9 mouse cellular contexts compared by ENCODE assay signal in the genomic region with DNA sequence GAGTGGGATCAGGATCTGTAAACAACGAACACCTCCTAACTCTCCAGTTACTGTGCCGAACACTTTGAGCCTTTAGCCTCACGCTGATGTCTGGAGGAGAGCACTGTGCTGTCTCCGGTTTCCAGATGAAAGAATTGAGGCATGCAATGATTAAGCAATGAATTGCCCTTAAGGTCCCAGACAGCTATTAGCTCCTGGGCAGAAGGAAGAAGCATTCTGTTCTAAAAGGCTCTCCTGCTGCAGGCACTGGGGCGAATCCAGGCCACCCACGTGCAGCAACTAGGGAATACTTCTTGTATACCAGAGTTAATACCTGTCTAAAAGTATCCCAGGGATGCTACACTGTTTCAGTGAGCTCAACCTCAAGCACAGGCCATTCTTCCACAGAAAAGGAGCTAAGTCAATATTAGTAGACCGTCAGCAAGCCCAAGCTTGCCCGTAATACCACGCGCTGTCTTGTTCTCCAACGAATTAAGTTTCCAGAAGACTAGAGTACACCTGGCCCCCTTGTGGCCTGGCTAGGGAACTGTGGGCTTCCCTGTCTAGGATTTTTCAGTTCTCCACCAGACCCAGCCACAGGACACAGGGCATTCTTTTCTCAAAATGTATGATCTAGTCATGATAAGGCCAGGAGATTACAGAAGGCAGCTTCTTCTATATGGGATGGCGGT. TPM values are rescaled to one million over a fixed set of nuclear protein-coding genes. Genes with fewer than 3 reads are reported as not detected.
DNase-seq lines count a peak whose midpoint lies in the region; ATAC-seq lines count a peak whose summit lies in the region.
"Had no signal": no experiment of that assay in that cellular context is flagged by ENCODE, and none has a peak within 500 bp of the region (broad histone marks: within the 10 kb centered on the region; RNA-seq: fewer than 3 reads in every experiment).

No protein-coding gene starts in this region.

- no peaks in the 10 kb centered on the region for H3K9me3 ChIP-seq in midbrain, embryonic 10.5 days (replicated peaks)
- H3K9me3 ChIP-seq in midbrain, embryonic 13.5 days = no peaks in the 10 kb centered on the region
- H3K9me3 ChIP-seq in embryonic facial prominence, embryonic 12.5 days = no peaks in the 10 kb centered on the region
- H3K9me3 ChIP-seq: lung, embryonic 15.5 days had no signal

- peaks cover 61% of the 10 kb centered on the region for H3K27me3 ChIP-seq in midbrain, embryonic 10.5 days (ENCODE audit: low read depth, poor library complexity, severe bottlenecking)
- H3K27me3 ChIP-seq in midbrain, embryonic 13.5 days = peaks cover 23% of the 10 kb centered on the region
- peaks cover 11% of the 10 kb centered on the region; the same call in 1 of the 2 replicates for H3K27me3 ChIP-seq in embryonic facial prominence, embryonic 12.5 days
- H3K27me3 ChIP-seq: lung, embryonic 15.5 days had no signal

- DNase-seq in midbrain, embryonic 10.5 days (ENCODE audit: low spot score) = peak; percentile 59
- peak; percentile 72 for DNase-seq in NIH3T3 (ENCODE audit: low read depth)
- DNase-seq in kidney, postnatal 10 days = peak; percentile 63
- peak; percentile 81 for DNase-seq in retina, embryonic 14.5 days (ENCODE audit: low spot score)
- DNase-seq in thymus, postnatal 0 days (ENCODE audit: low spot score) = no peak
- DNase-seq in adrenal gland, adult 18-20 months (ENCODE audit: low spot score in 2 of 2) = no peak

- no peak overlapping the region for H3K27ac ChIP-seq in midbrain, embryonic 10.5 days (replicated peaks)
- H3K27ac ChIP-seq in midbrain, embryonic 13.5 days = no peak overlapping the region
- 0 out of 2 replicates have a peak overlapping the region, but pooled peaks have one; percentile 18 for H3K27ac ChIP-seq in embryonic facial prominence, embryonic 12.5 days
- H3K27ac ChIP-seq: lung, embryonic 15.5 days had no signal

- no peak overlapping the region for H3K4me3 ChIP-seq in midbrain, embryonic 10.5 days
- H3K4me3 ChIP-seq in midbrain, embryonic 13.5 days (replicated peaks) = no peak overlapping the region
- H3K4me3 ChIP-seq in embryonic facial prominence, embryonic 12.5 days = no peak overlapping the region
- H3K4me3 ChIP-seq: lung, embryonic 15.5 days had no signal

- WGBS in midbrain, embryonic 10.5 days = 52% methylated on average over 12 of the region's 12 CpGs
- 44% methylated on average over 12 of the region's 12 CpGs for WGBS in midbrain, embryonic 13.5 days
- 49% methylated on average over 12 of the region's 12 CpGs for WGBS in embryonic facial prominence, embryonic 12.5 days

- no peak overlapping the region for H3K9ac ChIP-seq in midbrain, embryonic 13.5 days (replicated peaks)
- no peak overlapping the region for H3K9ac ChIP-seq in embryonic facial prominence, embryonic 12.5 days
- H3K9ac ChIP-seq: lung, embryonic 15.5 days had no signal

- ATAC-seq in midbrain, embryonic 13.5 days = no peak
- ATAC-seq in embryonic facial prominence, embryonic 12.5 days (ENCODE audit: insufficient number of reproducible peaks, insufficient read depth, low FRiP score, low TSS enrichment) = no peak

- H3K36me3 ChIP-seq in midbrain, embryonic 10.5 days = peaks cover 62% of the 10 kb centered on the region
- H3K36me3 ChIP-seq in midbrain, embryonic 13.5 days = peaks cover 40% of the 10 kb centered on the region
- H3K36me3 ChIP-seq in embryonic facial prominence, embryonic 12.5 days = peaks cover 72% of the 10 kb centered on the region

- H3K4me2 ChIP-seq in midbrain, embryonic 13.5 days (replicated peaks) = no peak overlapping the region
- H3K4me2 ChIP-seq in embryonic facial prominence, embryonic 12.5 days (replicated peaks) = no peak overlapping the region
- H3K4me2 ChIP-seq: lung, embryonic 15.5 days had no signal

- H3K4me1 ChIP-seq in midbrain, embryonic 10.5 days = peaks cover 12% of the 10 kb centered on the region; the same call in 1 of the 2 replicates
- H3K4me1 ChIP-seq in midbrain, embryonic 13.5 days (replicated peaks) = 0 out of 2 replicates have a peak, but pooled peaks cover 4% of the 10 kb centered on the region
- no peaks in the 10 kb centered on the region for H3K4me1 ChIP-seq in embryonic facial prominence, embryonic 12.5 days
- H3K4me1 ChIP-seq: lung, embryonic 15.5 days had no signal

RNA-seq across cellular contexts. Expression of gene Obsl1, which starts 11.2 kb away (rescaled TPM):
- polyA plus RNA-seq in midbrain, embryonic 10.5 days (2016; fragmentation: Nextera tagmentation; extraction: Ambion mirVana) = 35.2 and 35.7 TPM in 2 replicates
- polyA plus RNA-seq in midbrain, embryonic 13.5 days (2015; fragmentation: Nextera tagmentation; extraction: Ambion mirVana) = 18.6 and 25.7 TPM in 2 replicates
- 101 and 104 TPM in 2 replicates for polyA plus RNA-seq in embryonic facial prominence, embryonic 12.5 days (2016; fragmentation: Nextera tagmentation; extraction: Ambion mirVana)
- polyA plus RNA-seq in thymus, postnatal 0 days (2015; fragmentation: Nextera tagmentation; extraction: Ambion mirVana) = 9.9 and 10.2 TPM in 2 replicates
- total RNA-seq in adrenal gland, adult 18-20 months (2021) = 10 to 100 TPM; 48.9 to 54.4 TPM

RNA-seq across cellular contexts. Expression of gene Inha, which starts 11.9 kb away (rescaled TPM):
- 1.7 and 2.7 TPM in 2 replicates for polyA plus RNA-seq in midbrain, embryonic 10.5 days (2016; fragmentation: Nextera tagmentation; extraction: Ambion mirVana)
- 8.5 and 12.5 TPM in 2 replicates for polyA plus RNA-seq in midbrain, embryonic 13.5 days (2015; fragmentation: Nextera tagmentation; extraction: Ambion mirVana)
- polyA plus RNA-seq in embryonic facial prominence, embryonic 12.5 days (2016; fragmentation: Nextera tagmentation; extraction: Ambion mirVana) = 11.7 and 11.8 TPM in 2 replicates
- polyA plus RNA-seq in thymus, postnatal 0 days (2015; fragmentation: Nextera tagmentation; extraction: Ambion mirVana) = 1.7 TPM in 2 replicates
- total RNA-seq in adrenal gland, adult 18-20 months (2021) = 10 to 100 TPM; 18.2 to 29.6 TPM

RNA-seq across cellular contexts. Expression of gene Tmem198, which starts 15.7 kb away (rescaled TPM):
- polyA plus RNA-seq in midbrain, embryonic 10.5 days (2016; fragmentation: Nextera tagmentation; extraction: Ambion mirVana) = 9.9 and 17.4 TPM in 2 replicates
- 46.1 and 47.3 TPM in 2 replicates for polyA plus RNA-seq in midbrain, embryonic 13.5 days (2015; fragmentation: Nextera tagmentation; extraction: Ambion mirVana)
- 2.5 and 3.1 TPM in 2 replicates for polyA plus RNA-seq in embryonic facial prominence, embryonic 12.5 days (2016; fragmentation: Nextera tagmentation; extraction: Ambion mirVana)
- polyA plus RNA-seq in thymus, postnatal 0 days (2015; fragmentation: Nextera tagmentation; extraction: Ambion mirVana) = 0.30 and 0.39 TPM in 2 replicates
- 1 to 10 TPM; 3.5 to 6.2 TPM for total RNA-seq in adrenal gland, adult 18-20 months (2021)

RNA-seq across cellular contexts. Expression of gene Chpf, which starts 15.9 kb away (rescaled TPM):
- 24.4 and 25.2 TPM in 2 replicates for polyA plus RNA-seq in midbrain, embryonic 10.5 days (2016; fragmentation: Nextera tagmentation; extraction: Ambion mirVana)
- polyA plus RNA-seq in midbrain, embryonic 13.5 days (2015; fragmentation: Nextera tagmentation; extraction: Ambion mirVana) = 25.1 and 28.7 TPM in 2 replicates
- polyA plus RNA-seq in embryonic facial prominence, embryonic 12.5 days (2016; fragmentation: Nextera tagmentation; extraction: Ambion mirVana) = 32.5 and 33.5 TPM in 2 replicates
- polyA plus RNA-seq in thymus, postnatal 0 days (2015; fragmentation: Nextera tagmentation; extraction: Ambion mirVana) = 10.7 and 11.4 TPM in 2 replicates
- total RNA-seq in adrenal gland, adult 18-20 months (2021) = 10 to 100 TPM; 58.9 to 59.1 TPM

RNA-seq across cellular contexts. Expression of gene Stk11ip, which starts 26.3 kb away (rescaled TPM):
- 31.7 and 33.0 TPM in 2 replicates for polyA plus RNA-seq in midbrain, embryonic 10.5 days (2016; fragmentation: Nextera tagmentation; extraction: Ambion mirVana)
- polyA plus RNA-seq in midbrain, embryonic 13.5 days (2015; fragmentation: Nextera tagmentation; extraction: Ambion mirVana) = 20.0 and 23.6 TPM in 2 replicates
- 28.0 and 28.7 TPM in 2 replicates for polyA plus RNA-seq in embryonic facial prominence, embryonic 12.5 days (2016; fragmentation: Nextera tagmentation; extraction: Ambion mirVana)
- polyA plus RNA-seq in thymus, postnatal 0 days (2015; fragmentation: Nextera tagmentation; extraction: Ambion mirVana) = 13.1 and 14.4 TPM in 2 replicates
- 10 to 100 TPM; 12.6 to 19.5 TPM for total RNA-seq in adrenal gland, adult 18-20 months (2021)

Comparison
In these comparisons a context has a peak if more than half of its experiments do, and no peak if none do; other contexts are left out.
1. DNase-seq: peak in midbrain, embryonic 10.5 days (single experiment), NIH3T3 (single experiment), kidney, postnatal 10 days (single experiment) and retina, embryonic 14.5 days (single experiment); none in thymus, postnatal 0 days (single experiment) and adrenal gland, adult 18-20 months (0 of 2).